Mouse (Mus musculus) limb, embryonic 15.5 days (tissue): Measurements from ENCODE around the gene Saxo1. TPM values are rescaled to one million over a fixed set of nuclear protein-coding genes. Genes with fewer than 3 reads are reported as not detected.

ENCODE experiments used
- ATAC-seq: fragments of 200-750 bp; cut with Nextera tagmentation; 2 replicates; pipeline ENCODE4 v1.8.0; 2017; ENCODE audit warnings: low read depth, moderate TSS enrichment; ENCODE audit not compliant: insufficient number of reproducible peaks, low FRiP score, low TSS enrichment
- H3K27ac ChIP-seq: fragments of 300-500 bp; sonication (generic); 2 replicates; pipeline ENCODE4 v1.5.1; 2015; ENCODE audit warnings: moderate library complexity, mild to moderate bottlenecking, inconsistent platforms
- H3K27me3 ChIP-seq: fragments of 300-500 bp; sonication (generic); 2 replicates; pipeline ENCODE4 v1.6.1; 2015; ENCODE audit warnings: inconsistent platforms
- H3K36me3 ChIP-seq: fragments of 300-500 bp; sonication (generic); 2 replicates; pipeline ENCODE4 v1.6.1; 2015; ENCODE audit warnings: inconsistent platforms
- H3K4me1 ChIP-seq: fragments of 300-500 bp; sonication (generic); 2 replicates; pipeline ENCODE4 v1.6.1; 2015; ENCODE audit warnings: inconsistent platforms
- H3K4me2 ChIP-seq: fragments of 300-500 bp; sonication (generic); 2 replicates; pipeline ENCODE4 v1.6.1; 2015; ENCODE audit warnings: mild to moderate bottlenecking, inconsistent platforms
- H3K4me3 ChIP-seq: fragments of 300-500 bp; sonication (generic); 2 replicates; pipeline ENCODE4 v1.5.1; 2015; ENCODE audit warnings: mild to moderate bottlenecking, inconsistent platforms
- H3K9ac ChIP-seq: fragments of 300-500 bp; sonication (generic); 2 replicates; pipeline ENCODE4 v1.6.1; 2015; ENCODE audit warnings: inconsistent platforms
- H3K9me3 ChIP-seq: fragments of 300-500 bp; sonication (generic); 2 replicates; pipeline ENCODE4 v1.6.1; 2016; ENCODE audit warnings: inconsistent platforms
- WGBS: fragments of 180-500 bp; shearing (Covaris S2); methylation state at CpG from one replicate; pipeline ENCODE4 v1.1.7; 2015; 5-methylcytosine and 5-hydroxymethylcytosine counted together
- polyA plus RNA-seq: library from polyadenylated mRNA; unstranded; fragments of >200 nt; fragmentation: Nextera tagmentation; extraction: Ambion mirVana; gene quantifications from 2 replicates; pipeline ENCODE4 v1.2.1, GENCODE M21; 2015

Gene Saxo1
- polyA plus RNA-seq, 1 experiment from 2014 or later: 0.17 TPM

GRCm38 (mm10) chr4:86523771-86524170 lies 34.4 kb downstream of the Saxo1 start:
- Histone ChIP-seq H3K4me1 (peaks cover 39% of the 10 kb centered on the region), H3K9ac (no peak overlapping the region), H3K27me3 (no peaks in the 10 kb centered on the region), H3K4me2 (no peak overlapping the region), H3K9me3 (no peaks in the 10 kb centered on the region), H3K36me3 (no peaks in the 10 kb centered on the region), H3K27ac (no peak overlapping the region), H3K4me3 (no peak overlapping the region)
- ATAC-seq: no peak
- 40% methylated on average over 5 of the region's 5 CpGs for WGBS

DNA sequence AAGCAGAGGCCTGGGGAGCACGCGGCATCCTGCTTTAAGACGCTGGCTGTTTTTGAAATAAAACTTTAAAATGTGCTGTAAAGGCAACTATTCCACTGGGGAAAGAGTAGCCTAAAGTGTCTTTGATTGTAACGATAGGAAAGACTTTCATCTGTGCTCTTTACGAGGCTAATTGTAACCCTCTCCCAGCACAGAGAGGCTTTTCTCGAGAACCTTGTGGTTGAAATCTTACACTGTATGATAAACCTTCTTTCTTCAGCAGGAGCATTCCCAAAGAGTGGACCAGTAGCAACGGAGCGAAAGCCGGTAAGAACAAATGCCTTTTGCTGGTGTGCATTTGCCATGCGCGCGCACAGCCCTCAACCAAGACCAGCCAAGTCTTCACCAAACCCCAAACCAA lies 37.4 kb downstream of the Saxo1 start:
- H3K9me3 ChIP-seq: no peaks in the 10 kb centered on the region
- no peaks in the 10 kb centered on the region for H3K27me3 ChIP-seq
- 32% methylated on average over 12 of the region's 12 CpGs for WGBS
- no peak overlapping the region for H3K9ac ChIP-seq
- no peaks in the 10 kb centered on the region for H3K36me3 ChIP-seq
- no peak overlapping the region for H3K4me3 ChIP-seq
- 0 out of 2 replicates have a peak overlapping the region, but pooled peaks have one; percentile 18 for H3K27ac ChIP-seq
- peaks cover 24% of the 10 kb centered on the region for H3K4me1 ChIP-seq
- ATAC-seq: no peak
- H3K4me2 ChIP-seq: no peak overlapping the region

DNA sequence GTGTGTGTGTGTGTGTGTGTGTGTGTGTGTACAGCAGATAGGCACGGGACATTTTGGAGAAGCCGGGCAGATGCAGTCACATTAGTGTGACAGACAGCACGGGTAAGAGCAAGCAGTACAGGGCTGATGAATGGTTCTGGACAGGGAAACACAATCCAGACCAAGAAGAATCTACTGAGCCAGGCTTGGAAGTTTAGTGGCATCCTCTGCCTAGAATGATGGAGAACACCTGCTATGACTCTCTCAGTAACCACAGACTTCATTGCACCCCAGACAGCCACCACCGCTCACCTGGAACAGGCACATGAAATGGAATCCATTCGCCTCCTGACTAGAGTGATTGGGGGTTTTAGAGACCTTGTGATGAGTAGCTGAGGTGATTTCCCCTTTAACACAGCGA lies 38.2 kb downstream of the Saxo1 start:
- no peak for ATAC-seq
- no peaks in the 10 kb centered on the region for H3K36me3 ChIP-seq
- H3K27me3 ChIP-seq: no peaks in the 10 kb centered on the region
- H3K9me3 ChIP-seq: no peaks in the 10 kb centered on the region
- no peak overlapping the region for H3K27ac ChIP-seq
- no peak overlapping the region for H3K9ac ChIP-seq
- H3K4me2 ChIP-seq: no peak overlapping the region
- WGBS: 68% methylated on average over 6 of the region's 6 CpGs
- H3K4me3 ChIP-seq: no peak overlapping the region
- peaks cover 17% of the 10 kb centered on the region for H3K4me1 ChIP-seq

DNA sequence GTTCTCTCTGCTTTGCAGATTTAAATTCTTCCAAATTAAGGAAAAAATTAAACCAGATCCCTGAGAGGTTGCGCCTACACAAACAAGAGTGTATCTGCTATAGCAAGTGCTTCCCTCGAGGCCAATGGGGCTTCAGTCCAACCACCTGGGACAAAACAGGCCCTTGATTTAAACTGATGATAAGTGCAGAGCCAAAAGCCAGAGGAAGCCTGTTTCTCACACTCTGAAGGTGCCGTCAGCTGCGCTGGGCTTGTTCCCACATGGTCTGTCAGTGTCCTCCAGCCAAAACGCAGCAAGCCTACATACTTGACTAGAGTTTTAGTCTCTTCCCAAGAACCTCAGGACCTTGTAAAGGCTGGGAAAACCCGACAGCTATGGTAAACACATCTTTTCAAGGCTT lies 53.5 kb downstream of the Saxo1 start:
- no peak for ATAC-seq
- Histone ChIP-seq H3K9ac (no peak overlapping the region), H3K4me3 (no peak overlapping the region), H3K27ac (no peak overlapping the region; the same call in 1 of the 2 replicates), H3K4me2 (no peak overlapping the region), H3K9me3 (no peaks in the 10 kb centered on the region), H3K27me3 (no peaks in the 10 kb centered on the region), H3K36me3 (no peaks in the 10 kb centered on the region), H3K4me1 (peaks cover 2% of the 10 kb centered on the region; the same call in 1 of the 2 replicates)
- WGBS: 59% methylated on average over 6 of the region's 6 CpGs

GRCm38 (mm10) chr4:86499561-86499960 lies 58.6 kb downstream of the Saxo1 start:
- no peak for ATAC-seq
- Histone ChIP-seq H3K27ac (no peak overlapping the region), H3K9me3 (no peaks in the 10 kb centered on the region), H3K27me3 (no peaks in the 10 kb centered on the region), H3K36me3 (no peaks in the 10 kb centered on the region), H3K9ac (no peak overlapping the region), H3K4me2 (no peak overlapping the region), H3K4me1 (peaks cover 2% of the 10 kb centered on the region; the same call in 1 of the 2 replicates), H3K4me3 (no peak overlapping the region)
- WGBS: 93% methylated on average over 1 of the region's 1 CpGs

DNA sequence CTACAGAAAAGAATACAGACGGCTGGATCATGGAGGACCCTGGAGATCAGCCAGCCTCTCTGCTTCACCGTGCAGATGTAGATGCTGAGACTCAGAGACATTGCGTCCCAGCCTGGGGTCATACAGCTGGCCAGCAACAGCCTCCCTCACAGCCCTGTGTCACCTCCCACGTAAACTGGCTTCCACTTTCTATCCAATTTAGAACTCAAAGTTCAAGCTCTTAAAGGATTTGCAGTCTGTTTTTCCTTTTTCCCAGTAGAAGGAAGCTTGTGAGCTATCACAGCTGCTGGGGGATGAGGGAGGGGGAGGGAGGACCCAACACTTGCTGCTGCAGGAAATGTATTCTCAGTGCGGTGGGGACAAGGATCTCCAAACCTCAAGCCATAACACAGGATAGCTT lies 59.4 kb downstream of the Saxo1 start:
- Histone ChIP-seq H3K4me3 (no peak overlapping the region), H3K36me3 (no peaks in the 10 kb centered on the region), H3K9ac (no peak overlapping the region), H3K9me3 (no peaks in the 10 kb centered on the region), H3K4me2 (no peak overlapping the region), H3K4me1 (0 out of 2 replicates have a peak, but pooled peaks cover 2% of the 10 kb centered on the region), H3K27me3 (no peaks in the 10 kb centered on the region), H3K27ac (no peak overlapping the region)
- no peak for ATAC-seq
- WGBS: 34% methylated on average over 5 of the region's 5 CpGs

DNA sequence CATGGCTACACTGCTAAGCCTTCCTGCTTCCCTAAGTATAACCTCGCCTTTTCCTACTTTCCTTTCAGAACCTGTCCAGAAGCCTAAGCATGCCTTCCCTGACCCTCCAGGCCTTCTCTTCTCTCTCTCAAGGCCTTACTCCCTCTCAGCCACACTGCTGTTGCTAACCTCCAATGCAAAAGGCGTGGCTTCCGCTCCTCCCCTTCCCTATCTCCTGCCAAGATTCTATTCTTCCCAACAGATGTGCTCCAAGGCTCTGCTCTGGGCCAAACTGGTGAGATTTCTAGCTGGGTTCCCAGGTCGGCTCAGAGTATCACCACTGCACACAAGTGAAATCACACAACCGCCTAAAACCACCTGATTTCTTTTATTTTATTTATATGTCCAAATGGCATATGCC lies 69.0 kb downstream of the Saxo1 start:
- no peak for ATAC-seq
- peaks cover 6% of the 10 kb centered on the region; the same call in 1 of the 2 replicates for H3K4me1 ChIP-seq
- no peak overlapping the region for H3K4me2 ChIP-seq
- no peaks in the 10 kb centered on the region for H3K27me3 ChIP-seq
- WGBS: 63% methylated on average over 5 of the region's 5 CpGs
- H3K4me3 ChIP-seq: no peak overlapping the region
- H3K27ac ChIP-seq: no peak overlapping the region
- no peak overlapping the region for H3K9ac ChIP-seq
- no peaks in the 10 kb centered on the region for H3K36me3 ChIP-seq
- H3K9me3 ChIP-seq: no peaks in the 10 kb centered on the region

DNA sequence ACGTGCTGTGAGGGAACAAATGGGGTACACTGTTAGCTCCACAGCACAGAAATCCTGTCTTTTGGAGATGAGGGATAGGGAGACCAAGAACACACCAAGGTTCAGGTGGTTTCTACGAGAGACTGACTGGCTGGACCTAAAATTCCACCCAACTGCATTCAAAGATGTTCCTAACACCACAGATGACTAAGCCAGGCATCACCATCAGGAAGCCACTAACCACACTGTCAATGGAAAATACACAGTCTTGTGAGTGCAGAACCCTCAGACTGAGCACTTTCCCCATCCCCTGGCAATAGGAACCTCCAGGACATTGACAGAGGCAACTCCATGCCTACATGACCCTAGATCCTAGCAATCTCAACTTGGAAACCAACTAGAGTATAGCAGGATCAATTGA lies 71.2 kb downstream of the Saxo1 start:
- Histone ChIP-seq H3K27ac (no peak overlapping the region), H3K4me3 (no peak overlapping the region), H3K9ac (no peak overlapping the region), H3K9me3 (no peaks in the 10 kb centered on the region), H3K4me2 (no peak overlapping the region), H3K27me3 (no peaks in the 10 kb centered on the region), H3K4me1 (peaks cover 11% of the 10 kb centered on the region), H3K36me3 (no peaks in the 10 kb centered on the region)
- no peak for ATAC-seq
- 85% methylated on average over 2 of the region's 2 CpGs for WGBS

DNA sequence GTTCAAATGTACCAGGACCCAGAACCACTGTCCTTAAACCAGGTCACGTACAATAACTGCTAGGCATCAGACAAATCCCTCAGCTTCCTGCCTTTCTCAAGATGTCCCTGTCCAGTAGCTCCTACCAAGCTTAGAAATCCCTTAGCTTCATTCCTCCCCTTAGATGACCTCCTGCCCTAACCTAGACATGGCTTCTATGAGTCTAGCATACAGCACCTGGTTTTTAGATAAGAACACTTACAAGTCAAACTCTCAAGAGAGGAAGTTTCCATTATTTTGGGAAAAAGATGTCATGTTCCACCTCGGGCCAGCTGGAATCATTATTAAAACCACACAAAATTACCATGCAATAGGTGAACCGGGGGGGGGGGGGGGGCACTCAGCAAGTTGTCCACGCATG lies 71.6 kb downstream of the Saxo1 start:
- Histone ChIP-seq H3K27me3 (no peaks in the 10 kb centered on the region), H3K27ac (no peak overlapping the region), H3K4me1 (peaks cover 11% of the 10 kb centered on the region), H3K36me3 (no peaks in the 10 kb centered on the region), H3K4me3 (no peak overlapping the region), H3K9me3 (no peaks in the 10 kb centered on the region), H3K9ac (no peak overlapping the region), H3K4me2 (no peak overlapping the region)
- WGBS: 73% methylated on average over 4 of the region's 4 CpGs
- ATAC-seq: no peak

DNA sequence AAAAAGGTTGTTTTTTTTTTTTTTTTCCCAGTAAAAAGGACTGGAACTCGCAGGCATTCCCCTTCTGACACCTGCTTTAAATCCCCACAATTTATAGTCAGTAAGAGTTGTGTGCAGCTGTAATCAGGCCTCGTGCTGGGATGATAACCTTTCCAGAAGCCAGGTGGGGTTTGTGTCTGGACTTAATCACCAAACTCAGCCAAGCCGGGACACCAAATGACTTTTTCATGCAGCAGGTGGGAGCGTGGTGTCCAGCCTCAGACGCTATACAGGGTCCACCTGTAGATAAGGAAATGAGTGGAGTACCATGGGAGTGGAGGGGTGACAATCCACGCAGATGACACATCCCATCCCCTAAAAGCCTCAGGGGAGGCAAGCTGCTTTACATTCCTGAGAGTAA lies 73.1 kb downstream of the Saxo1 start:
- no peak overlapping the region for H3K4me3 ChIP-seq
- H3K9me3 ChIP-seq: no peaks in the 10 kb centered on the region
- H3K9ac ChIP-seq: no peak overlapping the region
- WGBS: 16% methylated on average over 6 of the region's 6 CpGs
- H3K27ac ChIP-seq: no peak overlapping the region
- peaks cover 11% of the 10 kb centered on the region for H3K4me1 ChIP-seq
- H3K36me3 ChIP-seq: no peaks in the 10 kb centered on the region
- no peak overlapping the region for H3K4me2 ChIP-seq
- no peak for ATAC-seq
- H3K27me3 ChIP-seq: no peaks in the 10 kb centered on the region

GRCm38 (mm10) chr4:86483686-86484085 lies 74.4 kb downstream of the Saxo1 start:
- Histone ChIP-seq H3K36me3 (no peaks in the 10 kb centered on the region), H3K4me1 (peaks cover 11% of the 10 kb centered on the region), H3K4me3 (no peak overlapping the region), H3K9ac (no peak overlapping the region), H3K27ac (peak overlapping the region; percentile 22; the same call in 1 of the 2 replicates), H3K27me3 (no peaks in the 10 kb centered on the region), H3K9me3 (no peaks in the 10 kb centered on the region), H3K4me2 (no peak overlapping the region)
- no peak for ATAC-seq
- 43% methylated on average over 8 of the region's 8 CpGs for WGBS

GRCm38 (mm10) chr4:86483013-86483615 lies 75.0 kb downstream of the Saxo1 start:
- Histone ChIP-seq H3K4me1 (peaks cover 11% of the 10 kb centered on the region), H3K9me3 (no peaks in the 10 kb centered on the region), H3K36me3 (no peaks in the 10 kb centered on the region), H3K27ac (peak overlapping the region; percentile 22; the same call in 1 of the 2 replicates), H3K4me2 (no peak overlapping the region), H3K27me3 (no peaks in the 10 kb centered on the region), H3K9ac (no peak overlapping the region), H3K4me3 (no peak overlapping the region)
- WGBS: 69% methylated on average over 6 of the region's 6 CpGs
- no peak for ATAC-seq

- no peaks in the 10 kb centered on the region for H3K27me3 ChIP-seq
- no peaks in the 10 kb centered on the region for H3K36me3 ChIP-seq
- H3K9ac ChIP-seq: no peak overlapping the region
- H3K4me2 ChIP-seq: no peak overlapping the region
- 55% methylated on average over 3 of the region's 3 CpGs for WGBS
- peaks cover 11% of the 10 kb centered on the region for H3K4me1 ChIP-seq
- H3K27ac ChIP-seq: no peak overlapping the region
- no peak for ATAC-seq
- H3K9me3 ChIP-seq: no peaks in the 10 kb centered on the region
- H3K4me3 ChIP-seq: no peak overlapping the region
These were observed 77.2 kb downstream of the Saxo1 start for GRCm38 (mm10) chr4:86480891-86481290.
